Mouse (Mus musculus) midbrain, embryonic 14.5 days (tissue): ENCODE results near the gene Otos. TPM values are rescaled to one million over a fixed set of nuclear protein-coding genes. Genes with fewer than 3 reads are reported as not detected.

Source experiments
- ATAC-seq: fragments of 200-750 bp; cut with Nextera tagmentation; 2 replicates; pipeline ENCODE4 v1.8.0; 2017; ENCODE audit warnings: moderate number of reproducible peaks, moderate library complexity; ENCODE audit not compliant: low FRiP score, low TSS enrichment
- DNase-seq: peaks from one replicate; pipeline ENCODE4 v3.0.0-alpha.2; 2015
- H3K27ac ChIP-seq: fragments of 300-500 bp; sonication (generic); replicated peaks from 2 replicates; pipeline ENCODE4 v1.5.1; 2014; ENCODE audit warnings: mild to moderate bottlenecking, low read depth, low read length, moderate library complexity
- H3K27me3 ChIP-seq: fragments of 300-500 bp; sonication (generic); 2 replicates; pipeline ENCODE4 v1.6.1; 2014; ENCODE audit warnings: low read length, control low read depth, mixed read lengths; ENCODE audit not compliant: control insufficient read depth, insufficient read depth
- H3K36me3 ChIP-seq: fragments of 300-500 bp; sonication (generic); 2 replicates; pipeline ENCODE4 v1.6.1; 2014; ENCODE audit warnings: low read length, control low read depth; ENCODE audit not compliant: control insufficient read depth, insufficient read depth
- H3K4me1 ChIP-seq: fragments of 300-500 bp; sonication (generic); 2 replicates; pipeline ENCODE4 v1.6.1; 2014; ENCODE audit warnings: mild to moderate bottlenecking, antibody characterized with exemption, low read length, control low read depth; ENCODE audit not compliant: control insufficient read depth, insufficient read depth
- H3K4me2 ChIP-seq: fragments of 300-500 bp; sonication (generic); 2 replicates; pipeline ENCODE4 v1.6.1; 2014; ENCODE audit warnings: mild to moderate bottlenecking, low read length, moderate library complexity
- H3K4me3 ChIP-seq: fragments of 300-500 bp; sonication (generic); replicated peaks from 2 replicates; pipeline ENCODE4 v1.5.1; 2014; ENCODE audit warnings: low read depth, low read length
- H3K9ac ChIP-seq: fragments of 300-500 bp; sonication (generic); replicated peaks from 2 replicates; pipeline ENCODE4 v1.6.1; 2014; ENCODE audit warnings: mild to moderate bottlenecking, low read length, moderate library complexity
- H3K9me3 ChIP-seq: fragments of 300-500 bp; sonication (generic); 2 replicates; pipeline ENCODE4 v1.6.1; 2016; ENCODE audit warnings: low read length, control low read depth, mixed read lengths; ENCODE audit not compliant: control insufficient read depth
- WGBS: fragments of 180-500 bp; shearing (Covaris S2); extraction: QIAGEN DNeasy Blood & Tissue Kit; methylation state at CpG from one replicate; pipeline ENCODE4 v1.1.7; 2014; 5-methylcytosine and 5-hydroxymethylcytosine counted together
- polyA plus RNA-seq: library from polyadenylated mRNA; unstranded; fragments of >200 nt; fragmentation: Nextera tagmentation; extraction: Ambion mirVana; gene quantifications from 2 replicates; pipeline ENCODE4 v1.2.1, GENCODE M21; 2014

The Otos gene
- polyA plus RNA-seq, 1 experiment from 2014 or later, result 0.21 TPM

GRCm38 (mm10) chr1:92641514-92642272 lies 6.9 kb downstream of the Otos start, which contains the start of gene Cops9:
Gene Cops9, minus strand, starts transcription at chr1:92641985.
- peak within 1 kb of the TSS; percentile 91 for H3K9ac ChIP-seq
- H3K9me3 ChIP-seq, result no peaks in the 10 kb centered on the region
- peaks cover 15% of the 10 kb centered on the region for H3K4me1 ChIP-seq
- ATAC-seq, result peak; percentile 91
- H3K27me3 ChIP-seq, result no peaks in the 10 kb centered on the region
- 2% methylated on average over 50 of the region's 50 CpGs for WGBS
- H3K4me2 ChIP-seq, result peak within 1 kb of the TSS; percentile 94
- peaks cover 18% of the 10 kb centered on the region for H3K36me3 ChIP-seq
- peak within 1 kb of the TSS; percentile 81 for H3K27ac ChIP-seq
- peak; percentile 96 for DNase-seq
- peak within 1 kb of the TSS; percentile 88 for H3K4me3 ChIP-seq

- Histone ChIP-seq H3K36me3 (peaks cover 31% of the 10 kb centered on the region), H3K9me3 (no peaks in the 10 kb centered on the region), H3K27ac (no peak overlapping the region), H3K4me1 (peaks cover 15% of the 10 kb centered on the region), H3K4me2 (peak overlapping the region; percentile 94), H3K27me3 (no peaks in the 10 kb centered on the region), H3K4me3 (peak overlapping the region; percentile 88; the same call in 1 of the 2 replicates), H3K9ac (no peak overlapping the region)
- ATAC-seq (no peak), DNase-seq (no peak)
- 96% methylated on average over 6 of the region's 6 CpGs for WGBS
These were observed 8.2 kb downstream of the Otos start for GRCm38 (mm10) chr1:92640393-92640792.

- H3K4me1 ChIP-seq, result peaks cover 15% of the 10 kb centered on the region
- no peak overlapping the region for H3K9ac ChIP-seq
- ATAC-seq, result no peak
- DNase-seq, result no peak
- no peak overlapping the region for H3K27ac ChIP-seq
- 95% methylated on average over 4 of the region's 4 CpGs for WGBS
- no peak overlapping the region for H3K4me3 ChIP-seq
- H3K9me3 ChIP-seq, result no peaks in the 10 kb centered on the region
- peaks cover 36% of the 10 kb centered on the region for H3K36me3 ChIP-seq
- H3K27me3 ChIP-seq, result no peaks in the 10 kb centered on the region
- no peak overlapping the region for H3K4me2 ChIP-seq
These were observed 9.9 kb downstream of the Otos start for GRCm38 (mm10) chr1:92638736-92639135.

GRCm38 (mm10) chr1:92638181-92638580 lies 10.5 kb downstream of the Otos start:
- Histone ChIP-seq H3K9ac (no peak overlapping the region), H3K4me1 (peaks cover 15% of the 10 kb centered on the region), H3K27ac (no peak overlapping the region), H3K4me3 (no peak overlapping the region), H3K9me3 (no peaks in the 10 kb centered on the region), H3K36me3 (peaks cover 36% of the 10 kb centered on the region), H3K27me3 (no peaks in the 10 kb centered on the region), H3K4me2 (no peak overlapping the region)
- WGBS, result 89% methylated on average over 3 of the region's 3 CpGs
- ATAC-seq (no peak), DNase-seq (no peak)

- Histone ChIP-seq H3K9ac (no peak overlapping the region), H3K27me3 (no peaks in the 10 kb centered on the region), H3K9me3 (no peaks in the 10 kb centered on the region), H3K27ac (no peak overlapping the region), H3K36me3 (peaks cover 36% of the 10 kb centered on the region), H3K4me1 (peaks cover 15% of the 10 kb centered on the region), H3K4me3 (no peak overlapping the region), H3K4me2 (no peak overlapping the region)
- DNase-seq, result no peak
- ATAC-seq, result no peak
- WGBS, result 94% methylated on average over 15 of the region's 15 CpGs
These were observed 11.0 kb downstream of the Otos start for GRCm38 (mm10) chr1:92637501-92638172.

GRCm38 (mm10) chr1:92636676-92637075 lies 12.0 kb downstream of the Otos start:
- no peak overlapping the region for H3K27ac ChIP-seq
- DNase-seq (no peak), ATAC-seq (no peak)
- no peaks in the 10 kb centered on the region for H3K9me3 ChIP-seq
- H3K4me2 ChIP-seq, result no peak overlapping the region
- H3K4me3 ChIP-seq, result no peak overlapping the region
- H3K4me1 ChIP-seq, result peaks cover 9% of the 10 kb centered on the region
- H3K9ac ChIP-seq, result no peak overlapping the region
- 95% methylated on average over 11 of the region's 11 CpGs for WGBS
- peaks cover 36% of the 10 kb centered on the region for H3K36me3 ChIP-seq
- H3K27me3 ChIP-seq, result no peaks in the 10 kb centered on the region

- DNase-seq, result no peak
- WGBS, result 92% methylated on average over 8 of the region's 8 CpGs
These were observed 12.6 kb downstream of the Otos start for GRCm38 (mm10) chr1:92636015-92636414.

GRCm38 (mm10) chr1:92634976-92635599 lies 13.6 kb downstream of the Otos start:
- no peak overlapping the region for H3K4me2 ChIP-seq
- no peak overlapping the region for H3K27ac ChIP-seq
- no peak overlapping the region for H3K4me3 ChIP-seq
- H3K4me1 ChIP-seq, result no peaks in the 10 kb centered on the region
- peaks cover 36% of the 10 kb centered on the region for H3K36me3 ChIP-seq
- no peaks in the 10 kb centered on the region for H3K9me3 ChIP-seq
- peak; percentile 53; the same call in 1 of the 2 replicates for ATAC-seq
- no peaks in the 10 kb centered on the region for H3K27me3 ChIP-seq
- WGBS, result 69% methylated on average over 4 of the region's 4 CpGs
- no peak overlapping the region for H3K9ac ChIP-seq
- peak; percentile 53 for DNase-seq

More at GRCm38 (mm10) chr1:92636015-92636414, 12.6 kb downstream of the Otos start:
- Histone ChIP-seq H3K4me1 (peaks cover 8% of the 10 kb centered on the region), H3K9me3 (no peaks in the 10 kb centered on the region), H3K27me3 (no peaks in the 10 kb centered on the region), H3K9ac (no peak overlapping the region), H3K27ac (no peak overlapping the region), H3K4me3 (no peak overlapping the region), H3K36me3 (peaks cover 36% of the 10 kb centered on the region), H3K4me2 (no peak overlapping the region)
- no peak for ATAC-seq
